Mouse (Mus musculus) lung, postnatal 0 days (tissue): ENCODE results near the gene Lfng.

Source experiments
- CTCF ChIP-seq: IDR thresholded peaks from 2 replicates; pipeline ENCODE4 v1.5.1; 2016; ENCODE audit warnings: antibody characterized with exemption, mild to moderate bottlenecking
- EP300 ChIP-seq: IDR thresholded peaks from 2 replicates; pipeline ENCODE4 v1.6.1; 2016; ENCODE audit warnings: antibody characterized with exemption, mild to moderate bottlenecking, control low read depth

- TF ChIP-seq CTCF = no peak
- TF ChIP-seq EP300 = no peak
Observed at GRCm38 (mm10) chr5:140606386-140606785, 734 bp upstream of the Lfng start.
